Mouse (Mus musculus): ENCODE results near the gene Snd1. TPM values are rescaled to one million over a fixed set of nuclear protein-coding genes. Genes with fewer than 3 reads are reported as not detected.
A peak's percentile ranks its signal among the peaks of the same experiment; 100 is the strongest.

Snd1 gene
- polyA plus RNA-seq, 1 experiment from 2014 or later, result 129 TPM

- H3K4me2 ChIP-seq, result no peak overlapping the region
- H3K9me3 ChIP-seq (replicated peaks), result no peaks in the 10 kb centered on the region
- H3K4me3 ChIP-seq (replicated peaks), result no peak overlapping the region
- H3K27ac ChIP-seq, result no peak overlapping the region
- H3K9ac ChIP-seq, result no peak overlapping the region
- H3K27me3 ChIP-seq, result no peaks in the 10 kb centered on the region
- H3K36me3 ChIP-seq, result no peaks in the 10 kb centered on the region
- ATAC-seq (replicated peaks; ENCODE audit: low FRiP score), result no peak
- peaks cover 4% of the 10 kb centered on the region; the same call in 1 of the 2 replicates for H3K4me1 ChIP-seq
- 28% methylated on average over 2 of the region's 2 CpGs for WGBS
Measured at GRCm38 (mm10) chr6:28860922-28861321, 386.0 kb downstream of the Snd1 start.

- Histone ChIP-seq H3K9me3 (replicated peaks) (no peaks in the 10 kb centered on the region), H3K4me2 (no peak overlapping the region), H3K36me3 (no peaks in the 10 kb centered on the region), H3K27ac (no peak overlapping the region), H3K27me3 (no peaks in the 10 kb centered on the region), H3K4me1 (peaks cover 11% of the 10 kb centered on the region), H3K4me3 (replicated peaks) (no peak overlapping the region), H3K9ac (no peak overlapping the region)
- ATAC-seq (replicated peaks; ENCODE audit: low FRiP score), result no peak
- WGBS, result 61% methylated on average over 8 of the region's 8 CpGs
Measured at GRCm38 (mm10) chr6:28862304-28862703, 387.4 kb downstream of the Snd1 start.

DNA sequence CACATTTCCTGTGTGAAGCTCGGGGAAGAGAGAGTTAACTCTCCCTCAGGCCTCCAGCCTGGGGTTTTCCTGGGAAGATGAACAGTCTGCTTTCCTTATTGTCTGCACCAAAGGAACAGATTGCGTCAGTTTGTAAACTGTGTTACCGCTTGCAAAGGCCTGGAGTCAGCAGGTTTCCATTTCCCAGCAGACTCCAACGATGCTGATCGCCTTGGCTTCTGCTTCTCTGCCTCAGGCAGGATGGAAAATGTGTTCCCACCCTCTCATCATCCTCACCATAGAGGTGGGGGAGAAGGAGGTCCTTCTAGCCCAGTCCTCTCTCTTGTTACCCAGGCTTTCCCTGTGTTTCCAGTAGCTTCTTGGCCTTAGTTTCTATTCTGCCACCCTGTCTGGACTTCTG lies 389.7 kb downstream of the Snd1 start:
- 41% methylated on average over 5 of the region's 5 CpGs for WGBS
- no peak overlapping the region for H3K4me3 ChIP-seq (replicated peaks)
- no peaks in the 10 kb centered on the region for H3K36me3 ChIP-seq
- no peaks in the 10 kb centered on the region for H3K27me3 ChIP-seq
- ATAC-seq (replicated peaks; ENCODE audit: low FRiP score), result no peak
- H3K27ac ChIP-seq, result no peak overlapping the region
- H3K9me3 ChIP-seq (replicated peaks), result no peaks in the 10 kb centered on the region
- H3K4me1 ChIP-seq, result peaks cover 11% of the 10 kb centered on the region
- H3K4me2 ChIP-seq, result no peak overlapping the region
- H3K9ac ChIP-seq, result no peak overlapping the region

DNA sequence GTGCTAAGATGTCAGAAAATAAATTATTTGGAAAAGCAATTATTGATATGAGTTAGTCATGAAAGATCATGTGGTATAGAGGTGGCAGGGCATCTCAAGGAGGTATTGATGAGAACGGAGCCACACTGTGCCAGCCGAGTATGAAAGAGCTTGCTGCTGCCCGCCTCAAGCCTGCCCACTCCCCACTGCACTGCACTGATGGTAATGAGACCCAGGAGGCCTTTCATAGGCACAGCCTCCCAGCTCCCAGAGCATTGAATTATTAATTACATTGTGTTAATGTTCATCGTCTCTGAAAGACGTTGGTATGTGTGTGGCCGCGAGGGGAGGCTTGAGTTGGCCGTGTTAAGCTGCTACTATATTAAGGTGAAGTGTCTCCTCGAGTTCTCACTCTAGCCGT lies 390.2 kb downstream of the Snd1 start:
- Histone ChIP-seq H3K4me3 (replicated peaks) (no peak overlapping the region), H3K4me2 (no peak overlapping the region), H3K4me1 (peaks cover 11% of the 10 kb centered on the region), H3K9ac (no peak overlapping the region), H3K27ac (no peak overlapping the region), H3K27me3 (no peaks in the 10 kb centered on the region), H3K36me3 (no peaks in the 10 kb centered on the region), H3K9me3 (replicated peaks) (no peaks in the 10 kb centered on the region)
- ATAC-seq (replicated peaks; ENCODE audit: low FRiP score), result no peak
- whole genome bisulfite sequencing, result 82% methylated on average over 10 of the region's 10 CpGs

DNA sequence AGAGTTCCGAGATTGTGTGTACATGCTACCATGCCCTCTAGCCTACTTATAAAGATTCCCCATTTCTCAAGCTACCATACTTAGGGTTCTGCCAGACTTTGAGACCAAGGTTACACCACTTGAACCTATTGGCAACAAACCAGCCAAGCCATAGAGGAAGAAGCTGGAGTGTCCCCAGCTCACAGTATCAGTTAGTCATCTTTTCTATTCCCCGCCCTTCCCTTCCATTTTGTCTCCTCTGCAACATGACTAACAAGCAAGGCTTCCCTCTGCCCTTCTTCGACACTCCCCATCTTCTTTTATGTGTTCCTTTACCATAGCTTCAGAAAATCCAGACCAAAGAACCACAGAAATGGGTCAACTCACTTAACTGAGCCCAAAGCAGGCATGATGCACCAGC lies 391.3 kb downstream of the Snd1 start:
- ATAC-seq (replicated peaks; ENCODE audit: low FRiP score), result no peak
- H3K4me2 ChIP-seq, result no peak overlapping the region
- no peaks in the 10 kb centered on the region for H3K9me3 ChIP-seq (replicated peaks)
- H3K27ac ChIP-seq, result no peak overlapping the region
- no peak overlapping the region for H3K9ac ChIP-seq
- peaks cover 11% of the 10 kb centered on the region for H3K4me1 ChIP-seq
- H3K27me3 ChIP-seq, result no peaks in the 10 kb centered on the region
- WGBS, result 95% methylated on average over 3 of the region's 3 CpGs
- no peaks in the 10 kb centered on the region for H3K36me3 ChIP-seq
- no peak overlapping the region for H3K4me3 ChIP-seq (replicated peaks)

- Histone ChIP-seq H3K9ac (no peak overlapping the region), H3K9me3 (replicated peaks) (no peaks in the 10 kb centered on the region), H3K4me3 (replicated peaks) (no peak overlapping the region), H3K27me3 (no peaks in the 10 kb centered on the region), H3K36me3 (no peaks in the 10 kb centered on the region), H3K4me2 (no peak overlapping the region), H3K27ac (0 out of 2 replicates have a peak overlapping the region, but pooled peaks have one; percentile 11), H3K4me1 (peaks cover 11% of the 10 kb centered on the region)
- no peak for ATAC-seq (replicated peaks; ENCODE audit: low FRiP score)
- 38% methylated on average over 2 of the region's 2 CpGs for WGBS
Measured at GRCm38 (mm10) chr6:28867516-28868251, 392.7 kb downstream of the Snd1 start.

- Histone ChIP-seq H3K36me3 (peaks cover 18% of the 10 kb centered on the region), H3K9me3 (replicated peaks) (no peaks in the 10 kb centered on the region), H3K4me2 (no peak overlapping the region), H3K4me1 (peaks cover 31% of the 10 kb centered on the region), H3K27me3 (no peaks in the 10 kb centered on the region), H3K9ac (no peak overlapping the region), H3K27ac (no peak overlapping the region), H3K4me3 (replicated peaks) (no peak overlapping the region)
- ATAC-seq (replicated peaks; ENCODE audit: low FRiP score), result no peak
- 86% methylated on average over 5 of the region's 5 CpGs for WGBS
Measured at GRCm38 (mm10) chr6:28871725-28872420, 396.9 kb downstream of the Snd1 start.

- no peak overlapping the region for H3K4me3 ChIP-seq (replicated peaks)
- no peak overlapping the region for H3K27ac ChIP-seq
- no peaks in the 10 kb centered on the region for H3K9me3 ChIP-seq (replicated peaks)
- no peaks in the 10 kb centered on the region for H3K27me3 ChIP-seq
- H3K4me1 ChIP-seq, result peaks cover 26% of the 10 kb centered on the region
- H3K36me3 ChIP-seq, result peaks cover 24% of the 10 kb centered on the region
- 90% methylated on average over 3 of the region's 3 CpGs for WGBS
- ATAC-seq (replicated peaks; ENCODE audit: low FRiP score), result no peak
- no peak overlapping the region for H3K4me2 ChIP-seq
- H3K9ac ChIP-seq, result no peak overlapping the region
Measured at GRCm38 (mm10) chr6:28872421-28872795, 397.5 kb downstream of the Snd1 start.

DNA sequence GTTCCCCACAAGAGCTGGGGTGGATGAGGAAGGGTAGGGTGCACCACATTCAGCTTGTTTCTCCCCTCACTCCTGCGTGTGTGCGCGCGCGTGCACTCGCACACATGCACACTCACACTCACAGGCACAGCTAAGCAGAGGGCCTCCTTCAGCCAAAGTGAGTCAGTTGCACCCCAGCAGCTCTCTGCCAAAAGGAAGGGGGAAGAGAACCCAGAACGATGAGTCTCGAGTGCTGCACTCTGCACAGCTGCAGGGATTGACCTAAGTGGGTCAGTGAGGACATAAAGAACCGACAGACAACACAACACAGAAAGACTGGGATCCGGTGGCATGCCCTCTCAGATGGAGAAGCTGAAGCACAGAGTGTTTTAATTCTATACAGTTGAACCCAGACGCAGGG lies 399.1 kb downstream of the Snd1 start:
- Histone ChIP-seq H3K27ac (peak overlapping the region; percentile 19; the same call in 1 of the 2 replicates), H3K4me2 (no peak overlapping the region), H3K36me3 (peaks cover 24% of the 10 kb centered on the region), H3K27me3 (no peaks in the 10 kb centered on the region), H3K4me1 (peaks cover 29% of the 10 kb centered on the region), H3K9me3 (replicated peaks) (no peaks in the 10 kb centered on the region), H3K9ac (no peak overlapping the region), H3K4me3 (replicated peaks) (no peak overlapping the region)
- ATAC-seq (replicated peaks; ENCODE audit: low FRiP score), result no peak
- WGBS, result 56% methylated on average over 11 of the region's 11 CpGs

DNA sequence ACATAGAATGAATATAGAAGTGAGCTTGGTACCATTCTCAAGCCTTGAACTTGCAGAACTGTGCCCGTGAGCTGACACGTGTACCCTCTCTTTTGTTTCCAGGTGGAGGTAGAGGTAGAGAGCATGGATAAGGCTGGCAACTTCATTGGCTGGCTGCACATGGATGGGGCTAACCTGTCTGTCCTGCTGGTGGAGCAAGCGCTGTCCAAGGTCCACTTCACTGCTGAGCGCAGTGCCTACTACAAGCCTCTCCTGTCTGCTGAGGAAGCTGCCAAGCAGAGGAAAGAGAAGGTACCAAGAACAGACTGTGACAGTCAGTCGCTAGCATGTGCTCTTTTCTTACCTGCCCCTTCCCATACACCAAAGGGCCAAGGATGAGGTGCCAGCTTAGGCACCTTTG lies 399.8 kb downstream of the Snd1 start:
- no peaks in the 10 kb centered on the region for H3K27me3 ChIP-seq
- H3K9me3 ChIP-seq (replicated peaks), result no peaks in the 10 kb centered on the region
- 87% methylated on average over 5 of the region's 5 CpGs for WGBS
- peaks cover 29% of the 10 kb centered on the region for H3K4me1 ChIP-seq
- H3K4me3 ChIP-seq (replicated peaks), result no peak overlapping the region
- H3K36me3 ChIP-seq, result peaks cover 27% of the 10 kb centered on the region
- ATAC-seq (replicated peaks; ENCODE audit: low FRiP score), result no peak; the same call in 1 of the 2 replicates
- no peak overlapping the region for H3K9ac ChIP-seq
- no peak overlapping the region for H3K4me2 ChIP-seq
- H3K27ac ChIP-seq, result 0 out of 2 replicates have a peak overlapping the region, but pooled peaks have one; percentile 19

- Histone ChIP-seq H3K36me3 (peaks cover 31% of the 10 kb centered on the region), H3K27ac (no peak overlapping the region), H3K9me3 (replicated peaks) (no peaks in the 10 kb centered on the region), H3K4me3 (replicated peaks) (no peak overlapping the region), H3K9ac (no peak overlapping the region), H3K4me2 (no peak overlapping the region), H3K27me3 (no peaks in the 10 kb centered on the region), H3K4me1 (peaks cover 29% of the 10 kb centered on the region)
- ATAC-seq (replicated peaks; ENCODE audit: low FRiP score), result no peak
- WGBS, result 43% methylated on average over 1 of the region's 1 CpGs
Measured at GRCm38 (mm10) chr6:28875333-28875732, 400.4 kb downstream of the Snd1 start.

- no peak for ATAC-seq (replicated peaks; ENCODE audit: low FRiP score)
- Histone ChIP-seq H3K4me1 (peaks cover 29% of the 10 kb centered on the region), H3K4me2 (no peak overlapping the region), H3K27ac (no peak overlapping the region), H3K9ac (no peak overlapping the region), H3K4me3 (replicated peaks) (no peak overlapping the region), H3K27me3 (no peaks in the 10 kb centered on the region), H3K9me3 (replicated peaks) (no peaks in the 10 kb centered on the region), H3K36me3 (peaks cover 34% of the 10 kb centered on the region)
- 59% methylated on average over 3 of the region's 3 CpGs for WGBS
Measured at GRCm38 (mm10) chr6:28876492-28876891, 401.6 kb downstream of the Snd1 start.

Data from kidney, embryonic 15.5 days (tissue).